Mouse (Mus musculus) stomach, embryonic 15.5 days (tissue): Measurements from ENCODE around the gene Gm7534. TPM values are rescaled to one million over a fixed set of nuclear protein-coding genes. Genes with fewer than 3 reads are reported as not detected.
"Not testable (repeated sequence)": the region's sequence is repeated elsewhere in the genome, so short reads cannot be mapped to it uniquely, and the experiment has no call there.

ENCODE experiments used
- ATAC-seq: fragments of 200-750 bp; cut with Nextera tagmentation; 2 replicates; pipeline ENCODE4 v1.8.0; 2017; ENCODE audit warnings: low read depth, moderate number of reproducible peaks, moderate TSS enrichment; ENCODE audit not compliant: insufficient read depth, low FRiP score
- H3K27ac ChIP-seq: fragments of 300-500 bp; sonication (generic); 2 replicates; pipeline ENCODE4 v1.5.1; 2015; ENCODE audit warnings: mild to moderate bottlenecking, inconsistent platforms
- H3K27me3 ChIP-seq: fragments of 300-500 bp; sonication (generic); replicated peaks from 2 replicates; pipeline ENCODE4 v1.6.1; 2015; ENCODE audit warnings: inconsistent platforms
- H3K36me3 ChIP-seq: fragments of 300-500 bp; sonication (generic); 2 replicates; pipeline ENCODE4 v1.6.1; 2015; ENCODE audit warnings: inconsistent platforms
- H3K4me1 ChIP-seq: fragments of 300-500 bp; sonication (generic); 2 replicates; pipeline ENCODE4 v1.6.1; 2015; ENCODE audit warnings: inconsistent platforms
- H3K4me2 ChIP-seq: fragments of 300-500 bp; sonication (generic); 2 replicates; pipeline ENCODE4 v1.6.1; 2015; ENCODE audit warnings: mild to moderate bottlenecking, inconsistent platforms
- H3K4me3 ChIP-seq: fragments of 300-500 bp; sonication (generic); replicated peaks from 2 replicates; pipeline ENCODE4 v1.5.1; 2015; ENCODE audit warnings: inconsistent platforms
- H3K9ac ChIP-seq: fragments of 300-500 bp; sonication (generic); 2 replicates; pipeline ENCODE4 v1.6.1; 2015; ENCODE audit warnings: inconsistent platforms
- H3K9me3 ChIP-seq: fragments of 300-500 bp; sonication (generic); 2 replicates; pipeline ENCODE4 v1.6.1; 2016; ENCODE audit warnings: inconsistent platforms
- WGBS: fragments of 180-500 bp; shearing (Covaris S2); methylation state at CpG from one replicate; pipeline ENCODE4 v1.1.7; 2015; 5-methylcytosine and 5-hydroxymethylcytosine counted together
- polyA plus RNA-seq: library from polyadenylated mRNA; unstranded; fragments of >200 nt; fragmentation: Nextera tagmentation; extraction: Ambion mirVana; gene quantifications from 2 replicates; pipeline ENCODE4 v1.2.1, GENCODE M21; 2015

Gm7534 gene
- polyA plus RNA-seq, 1 experiment from 2014 or later = not detected

DNA sequence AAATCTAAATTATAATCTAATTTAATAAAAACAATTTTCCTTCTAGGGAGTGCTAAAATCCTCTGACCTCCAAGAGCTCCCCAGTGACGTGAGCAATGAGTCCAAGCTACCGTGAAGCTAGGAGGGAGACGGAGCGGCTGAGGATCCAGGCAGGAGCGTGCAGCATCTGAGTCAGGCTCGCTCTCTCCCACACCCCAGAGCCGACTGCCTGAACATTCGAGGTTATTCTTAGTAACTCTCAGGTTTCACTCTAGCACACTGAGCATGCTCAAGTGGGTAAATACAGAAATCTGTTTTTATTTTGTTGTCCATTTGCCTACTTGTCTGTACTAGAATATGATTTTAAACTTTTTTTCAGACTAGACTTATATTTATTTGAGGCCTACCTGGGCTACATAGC is 46.1 kb downstream of the Gm7534 start:
- Histone ChIP-seq H3K36me3 (0 out of 2 replicates have a peak, but pooled peaks cover 2% of the 10 kb centered on the region), H3K4me1 (peaks cover 7% of the 10 kb centered on the region), H3K9ac (no peak overlapping the region), H3K4me2 (no peak overlapping the region), H3K27ac (no peak overlapping the region), H3K9me3 (no peaks in the 10 kb centered on the region), H3K4me3 (no peak overlapping the region), H3K27me3 (no peaks in the 10 kb centered on the region)
- ATAC-seq = peak; percentile 56; the same call in 1 of the 2 replicates
- WGBS = 57% methylated on average over 8 of the region's 8 CpGs

DNA sequence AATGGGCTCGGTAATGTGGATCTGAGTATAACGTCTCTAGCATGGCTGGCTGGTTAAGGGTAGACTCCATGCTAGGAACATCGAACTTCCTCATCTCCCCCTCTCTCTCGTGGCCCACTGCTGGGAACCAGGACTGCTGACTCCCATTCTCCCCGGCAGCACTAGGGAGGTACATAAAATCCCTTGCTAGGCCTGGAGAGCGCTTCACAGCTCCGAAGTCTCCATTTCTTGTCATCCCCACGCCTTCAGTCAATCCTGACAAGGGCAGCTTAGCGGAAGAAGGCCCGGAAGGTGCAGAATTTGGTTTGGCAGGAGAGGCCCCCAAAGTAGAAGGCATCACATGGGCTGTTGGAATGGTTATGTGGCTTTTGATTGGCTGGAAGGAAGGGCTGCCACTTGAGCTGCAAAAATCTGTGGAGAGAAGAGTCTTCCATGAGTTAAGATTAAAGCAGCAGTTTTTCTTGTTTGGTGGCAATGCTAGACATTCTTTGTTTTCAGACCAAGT is 46.8 kb downstream of the Gm7534 start:
- Histone ChIP-seq H3K4me1 (peaks cover 7% of the 10 kb centered on the region), H3K27me3 (no peaks in the 10 kb centered on the region), H3K27ac (no peak overlapping the region), H3K9me3 (no peaks in the 10 kb centered on the region), H3K4me3 (no peak overlapping the region), H3K4me2 (no peak overlapping the region), H3K9ac (no peak overlapping the region), H3K36me3 (peaks cover 10% of the 10 kb centered on the region)
- WGBS = 88% methylated on average over 10 of the region's 10 CpGs
- ATAC-seq = no peak

DNA sequence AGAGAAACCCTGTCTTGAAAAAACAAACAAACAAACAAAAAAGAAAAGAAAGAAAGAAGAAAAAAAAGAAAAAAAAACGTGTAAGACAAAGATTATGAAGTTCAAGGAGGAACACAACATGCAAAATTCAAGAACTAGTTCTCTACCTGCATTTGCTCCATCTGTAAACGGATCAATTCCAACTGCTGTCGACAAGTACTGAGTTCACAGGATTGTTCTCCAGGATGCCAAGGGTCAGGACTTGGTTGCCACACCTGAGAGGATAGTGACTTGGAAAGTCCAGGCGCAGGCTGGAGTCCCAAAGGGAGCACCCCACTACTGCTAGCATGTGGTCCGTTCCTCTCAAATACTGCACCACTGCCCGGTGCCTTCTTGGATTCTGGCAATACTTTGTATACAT is 47.3 kb downstream of the Gm7534 start:
- 89% methylated on average over 6 of the region's 6 CpGs for WGBS
- ATAC-seq = no peak

DNA sequence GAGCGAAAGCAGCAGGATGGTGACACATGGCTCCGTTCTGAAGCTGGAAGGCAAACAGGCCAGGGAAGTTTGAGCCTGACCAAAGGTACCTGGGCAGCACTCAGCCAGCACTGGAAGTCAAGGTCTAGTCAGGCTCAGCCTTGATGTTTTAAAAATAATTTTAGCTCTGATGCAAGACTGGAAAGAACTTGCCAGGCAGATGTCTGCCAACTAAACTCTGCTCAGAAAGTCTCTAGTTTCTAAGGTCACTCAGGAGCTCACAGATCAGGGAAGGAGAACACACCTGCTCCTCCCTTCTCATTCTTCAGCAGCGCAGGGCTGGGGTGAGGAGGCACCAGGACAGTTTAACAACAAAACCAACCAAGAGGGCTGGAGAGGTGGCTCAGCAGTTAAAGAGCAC is 48.5 kb downstream of the Gm7534 start:
- Histone ChIP-seq H3K4me2 (no peak overlapping the region), H3K4me3 (no peak overlapping the region), H3K4me1 (peaks cover 7% of the 10 kb centered on the region), H3K27ac (no peak overlapping the region), H3K9me3 (no peaks in the 10 kb centered on the region), H3K9ac (no peak overlapping the region), H3K36me3 (peaks cover 13% of the 10 kb centered on the region), H3K27me3 (no peaks in the 10 kb centered on the region)
- WGBS = 95% methylated on average over 3 of the region's 3 CpGs
- ATAC-seq = no peak

More for the DNA sequence above, 47.3 kb downstream of the Gm7534 start:
- Histone ChIP-seq H3K27ac (no peak overlapping the region), H3K4me2 (no peak overlapping the region), H3K9ac (no peak overlapping the region), H3K36me3 (peaks cover 13% of the 10 kb centered on the region), H3K4me1 (peaks cover 7% of the 10 kb centered on the region), H3K4me3 (no peak overlapping the region), H3K27me3 (no peaks in the 10 kb centered on the region), H3K9me3 (no peaks in the 10 kb centered on the region)

DNA sequence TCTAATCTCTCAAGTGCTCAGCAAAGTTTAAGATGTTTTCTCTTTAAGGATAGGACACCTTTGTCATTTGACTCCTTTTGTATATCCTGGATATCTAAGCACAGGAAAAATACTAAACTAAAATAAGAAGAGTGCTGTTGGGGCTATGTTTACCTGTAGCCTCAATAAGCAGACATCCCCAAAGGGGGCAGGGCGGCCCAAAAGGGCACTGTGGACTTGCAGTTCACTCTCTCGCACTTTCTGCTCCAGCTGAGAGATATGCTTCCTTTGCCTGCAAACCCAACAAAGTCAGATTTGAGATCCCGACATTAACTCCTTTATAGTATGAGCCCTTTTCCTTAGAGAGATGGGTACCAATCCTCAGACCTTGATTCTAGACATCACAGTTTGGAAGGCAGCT is 49.1 kb downstream of the Gm7534 start:
- ATAC-seq = no peak

DNA sequence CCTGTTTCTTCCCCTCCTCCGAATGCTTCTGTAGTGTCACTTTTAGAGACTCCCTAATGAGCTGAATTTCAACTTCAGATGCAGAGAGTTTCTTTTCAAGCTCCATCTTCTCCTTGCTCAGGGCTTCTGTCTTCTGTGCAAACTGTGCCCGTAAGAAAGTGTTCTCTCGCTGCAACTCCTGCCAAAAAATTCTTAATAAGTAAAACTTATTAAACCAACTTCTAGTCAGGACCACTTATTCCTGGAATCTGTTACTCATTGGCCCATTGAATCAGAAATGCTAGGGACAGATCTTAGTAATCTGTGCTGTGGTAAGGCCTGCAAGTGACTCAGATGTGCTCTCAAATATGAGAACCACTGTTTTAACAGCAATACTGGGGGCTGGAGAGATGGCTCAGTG is 50.7 kb downstream of the Gm7534 start:
- no peak for ATAC-seq
- H3K27me3 ChIP-seq = no peaks in the 10 kb centered on the region
- H3K4me2 ChIP-seq = no peak overlapping the region
- no peaks in the 10 kb centered on the region for H3K4me1 ChIP-seq
- no peaks in the 10 kb centered on the region for H3K9me3 ChIP-seq
- WGBS = 93% methylated on average over 3 of the region's 3 CpGs
- no peak overlapping the region for H3K9ac ChIP-seq
- H3K4me3 ChIP-seq = no peak overlapping the region
- peaks cover 19% of the 10 kb centered on the region for H3K36me3 ChIP-seq
- no peak overlapping the region for H3K27ac ChIP-seq

More for the DNA sequence above, 49.1 kb downstream of the Gm7534 start:
- Histone ChIP-seq H3K27ac (no peak overlapping the region), H3K4me1 (peaks cover 1% of the 10 kb centered on the region), H3K9me3 (no peaks in the 10 kb centered on the region), H3K4me2 (no peak overlapping the region), H3K36me3 (peaks cover 13% of the 10 kb centered on the region), H3K27me3 (no peaks in the 10 kb centered on the region), H3K9ac (no peak overlapping the region), H3K4me3 (no peak overlapping the region)
- 90% methylated on average over 3 of the region's 3 CpGs for WGBS

DNA sequence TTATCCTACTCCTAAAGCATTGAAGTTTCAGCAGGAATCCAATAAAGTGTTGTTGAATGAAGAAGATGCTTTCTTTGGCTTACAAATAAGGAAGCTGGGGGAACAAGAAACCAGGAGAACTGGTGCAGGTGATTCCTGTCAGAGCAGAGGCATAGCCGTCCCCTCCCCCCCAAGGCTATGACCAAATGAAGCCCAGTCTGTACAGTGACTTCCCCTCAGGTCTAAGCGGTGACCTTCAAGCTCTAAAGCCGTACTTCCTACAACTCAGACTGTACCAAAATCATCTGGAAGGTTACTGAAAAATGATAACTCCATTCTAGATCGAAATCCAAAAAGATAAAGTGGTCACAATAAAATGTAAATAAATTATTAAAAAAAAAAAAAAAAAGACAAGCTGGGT is 53.4 kb downstream of the Gm7534 start:
- 82% methylated on average over 4 of the region's 4 CpGs for WGBS
- H3K36me3 ChIP-seq = peaks cover 19% of the 10 kb centered on the region
- no peaks in the 10 kb centered on the region for H3K4me1 ChIP-seq
- no peak for ATAC-seq
- no peaks in the 10 kb centered on the region for H3K27me3 ChIP-seq
- H3K4me2 ChIP-seq = no peak overlapping the region
- no peak overlapping the region for H3K9ac ChIP-seq
- H3K27ac ChIP-seq = no peak overlapping the region
- H3K4me3 ChIP-seq = no peak overlapping the region
- H3K9me3 ChIP-seq = no peaks in the 10 kb centered on the region

DNA sequence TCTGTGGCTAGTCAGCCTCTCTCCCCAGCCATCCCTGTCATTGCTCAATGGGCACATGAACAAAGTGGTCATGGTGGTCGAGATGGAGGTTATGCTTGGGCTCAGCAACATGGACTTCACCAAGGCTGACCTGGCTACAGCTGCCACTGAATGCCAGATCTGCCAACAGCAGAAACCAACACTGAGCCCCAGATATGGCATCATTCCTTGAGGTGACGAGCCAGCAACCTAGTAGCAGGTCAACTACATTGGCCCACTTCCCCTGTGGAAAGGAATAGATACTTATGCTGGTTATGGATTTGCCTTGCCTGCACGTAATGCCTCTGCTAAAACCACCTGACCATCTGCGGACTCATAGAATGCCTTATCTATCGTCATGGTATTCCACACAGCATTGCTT is 58.5 kb downstream of the Gm7534 start:
- H3K27ac ChIP-seq, H3K4me3 ChIP-seq, H3K27me3 ChIP-seq, H3K4me1 ChIP-seq, ATAC-seq, H3K4me2 ChIP-seq, H3K9ac ChIP-seq, H3K36me3 ChIP-seq, H3K9me3 ChIP-seq: not testable (repeated sequence)
- WGBS = 91% methylated on average over 5 of the region's 5 CpGs

Other genes with a start within 250 kb of the Gm7534 start
- gene Hmgn2, start 234.4 kb downstream of the Gm7534 start, polyA plus RNA-seq = 1,858 and 2,056 TPM in 2 replicates
- 39.9 and 41.5 TPM in 2 replicates for gene Dhdds, start 202.1 kb downstream of the Gm7534 start, polyA plus RNA-seq
- 0.12 and 0.17 TPM in 2 replicates for gene Lin28a, start 184.2 kb downstream of the Gm7534 start, polyA plus RNA-seq
- not detected in 2 replicates for gene Zfp683, start 149.2 kb downstream of the Gm7534 start, polyA plus RNA-seq
- 11.1 and 11.9 TPM in 2 replicates for gene Crybg2, start 142.2 kb downstream of the Gm7534 start, polyA plus RNA-seq
- 34.8 and 39.7 TPM in 2 replicates for gene Cd52, start 107.9 kb downstream of the Gm7534 start, polyA plus RNA-seq
- 4.3 and 5.7 TPM in 2 replicates for gene Ubxn11, start 100.4 kb downstream of the Gm7534 start, polyA plus RNA-seq
- 363 and 395 TPM in 2 replicates for gene Sh3bgrl3, start 74.2 kb downstream of the Gm7534 start, polyA plus RNA-seq
- gene Cep85, start 15.9 kb downstream of the Gm7534 start, polyA plus RNA-seq = 83.0 and 84.0 TPM in 2 replicates
- 0.26 and 0.31 TPM in 2 replicates for gene Catsper4, start 24.4 kb upstream of the Gm7534 start, polyA plus RNA-seq
- gene Cnksr1, start 35.4 kb upstream of the Gm7534 start, polyA plus RNA-seq = 7.7 and 10.0 TPM in 2 replicates
- 0.28 and 0.37 TPM in 2 replicates for gene E130218I03Rik, start 40.7 kb upstream of the Gm7534 start, polyA plus RNA-seq
- 15.1 and 15.9 TPM in 2 replicates for gene Zfp593, start 42.6 kb upstream of the Gm7534 start, polyA plus RNA-seq
- not detected in 2 replicates for gene Gm30191, start 43.9 kb upstream of the Gm7534 start, polyA plus RNA-seq
- 4.2 and 5.2 TPM in 2 replicates for gene Grrp1, start 51.1 kb upstream of the Gm7534 start, polyA plus RNA-seq
- gene Pdik1l, start 84.9 kb upstream of the Gm7534 start, polyA plus RNA-seq = 18.9 and 20.0 TPM in 2 replicates
- gene Trim63, start 112.1 kb upstream of the Gm7534 start, polyA plus RNA-seq = 0.41 and 0.52 TPM in 2 replicates
- gene Slc30a2, start 140.2 kb upstream of the Gm7534 start, polyA plus RNA-seq = 0.75 and 0.86 TPM in 2 replicates
- 1.0 and 1.1 TPM in 2 replicates for gene Extl1, start 180.8 kb upstream of the Gm7534 start, polyA plus RNA-seq
- 17.8 and 20.9 TPM in 2 replicates for gene Pafah2, start 193.3 kb upstream of the Gm7534 start, polyA plus RNA-seq